Mouse (Mus musculus): Measurements from ENCODE around the gene Gm10778. TPM values are rescaled to one million over a fixed set of nuclear protein-coding genes. Genes with fewer than 3 reads are reported as not detected.
A peak's percentile ranks its signal among the peaks of the same experiment; 100 is the strongest.
"Not testable (repeated sequence)": the region's sequence is repeated elsewhere in the genome, so short reads cannot be mapped to it uniquely, and the experiment has no call there.

Gm10778 gene
- polyA plus RNA-seq, 1 experiment from 2014 or later, result 4.8 TPM

DNA sequence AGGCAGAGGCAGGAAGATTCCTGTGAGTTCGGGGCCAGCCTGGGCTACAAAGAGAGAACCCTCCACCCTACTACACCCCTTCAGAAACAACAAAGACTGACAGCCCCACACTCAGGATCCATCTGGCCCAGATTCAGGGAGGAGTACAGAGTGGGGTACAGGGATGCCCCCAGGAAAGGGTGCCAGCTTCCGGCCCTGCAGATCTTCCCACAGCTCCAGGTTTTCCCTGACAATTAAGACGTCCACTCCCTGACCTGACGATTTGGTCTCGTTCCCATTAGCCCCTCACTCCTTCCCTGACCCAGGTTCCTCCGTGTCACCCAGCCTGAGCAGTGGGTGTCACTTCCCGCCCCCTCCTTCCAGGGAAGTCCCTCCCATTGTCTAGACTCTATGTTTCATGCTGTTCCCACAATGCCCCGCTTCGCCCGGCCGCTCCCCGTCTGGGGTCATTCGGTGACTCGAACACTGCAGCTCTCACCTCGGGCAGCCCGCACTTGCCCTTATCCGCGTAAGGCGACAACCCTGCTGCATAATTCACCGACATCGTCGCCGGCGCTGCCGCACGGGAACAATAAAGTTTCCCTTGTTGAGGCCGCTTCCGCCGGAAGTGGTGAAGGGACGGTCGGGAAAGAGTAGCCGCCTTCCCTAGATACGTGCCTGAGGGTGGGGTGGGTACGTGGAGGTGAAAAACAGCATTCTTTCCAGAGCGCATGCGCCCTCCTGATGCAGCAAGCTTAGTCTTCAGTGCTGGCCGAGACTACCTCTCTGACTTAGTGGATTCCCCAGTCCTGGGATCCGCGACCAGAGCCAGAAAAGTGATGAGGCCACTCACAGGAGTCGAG, 21.6 kb upstream of the Gm10778 start, which contains the start of gene Sirt6:
Sirt6 (minus strand) TSS at position 804 of the 842 bp plus-strand sequence.
- Histone ChIP-seq H3K9me3 (ENCODE audit: control insufficient read depth, low read length) (no peaks in the 10 kb centered on the region), H3K4me2 (ENCODE audit: low read depth, low read length) (peak within 1 kb of the TSS; percentile 86), H3K27me3 (ENCODE audit: control insufficient read depth, insufficient read depth, low read depth, low read length) (no peaks in the 10 kb centered on the region), H3K36me3 (ENCODE audit: control insufficient read depth, insufficient read depth, low read length) (peaks cover 19% of the 10 kb centered on the region), H3K4me3 (ENCODE audit: low read length) (peak within 1 kb of the TSS; percentile 76), H3K4me1 (replicated peaks; ENCODE audit: control insufficient read depth, insufficient read depth, low read length) (peaks cover 14% of the 10 kb centered on the region), H3K27ac (ENCODE audit: low read length) (peak within 1 kb of the TSS; percentile 88), H3K9ac (ENCODE audit: low read length) (peak within 1 kb of the TSS; percentile 84)
- WGBS, result 4% methylated on average over 40 of the region's 40 CpGs
- ATAC-seq (ENCODE audit: low read depth), result peak; percentile 94

DNA sequence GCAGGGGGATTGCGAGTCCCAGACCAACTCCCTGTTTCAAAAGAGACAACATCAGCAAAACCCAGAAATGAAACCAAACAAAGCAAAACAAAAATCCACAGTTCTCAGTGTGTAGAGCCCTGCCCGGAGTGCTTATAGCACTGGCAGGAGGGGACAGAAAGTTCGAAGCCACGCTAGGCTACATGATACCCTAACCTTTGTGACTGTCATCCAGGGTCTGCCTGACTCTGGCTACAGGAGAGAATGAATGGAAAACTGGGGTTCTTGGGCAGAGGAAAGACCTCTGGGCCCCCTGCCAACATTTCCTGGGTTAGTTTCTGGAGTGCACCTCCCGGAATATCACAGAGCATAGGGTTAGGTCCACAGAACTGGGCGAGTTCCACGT, 21.0 kb upstream of the Gm10778 start:
- 40% methylated on average over 7 of the region's 7 CpGs for WGBS

DNA sequence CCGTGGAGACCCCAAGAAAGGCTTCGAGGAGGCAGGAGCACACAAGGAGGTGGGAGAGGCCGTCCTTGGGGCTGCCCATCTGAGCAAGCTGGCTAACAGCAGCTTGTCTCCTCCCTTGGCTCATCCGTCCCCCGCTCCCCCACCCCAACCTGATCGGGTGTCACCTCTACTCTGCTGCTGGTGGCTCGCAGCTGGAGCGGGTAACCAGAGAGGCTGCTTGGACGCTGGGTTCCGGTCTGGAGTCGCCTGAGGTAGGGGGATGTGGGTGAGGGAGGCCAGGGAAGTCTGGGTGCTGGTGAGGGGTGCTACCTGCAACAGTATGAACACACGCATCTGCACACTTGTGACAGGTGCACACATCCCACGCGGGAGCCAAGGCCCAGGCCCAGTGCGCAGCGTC, 20.5 kb upstream of the Gm10778 start, which contains the start of gene Ankrd24:
Ankrd24 (plus strand) TSS at position 151 of the 400 bp plus-strand sequence.
- 72% methylated on average over 16 of the region's 16 CpGs for WGBS
- peaks cover 13% of the 10 kb centered on the region; the same call in 1 of the 2 replicates for H3K36me3 ChIP-seq (ENCODE audit: control insufficient read depth, insufficient read depth, low read length)
- H3K27me3 ChIP-seq (ENCODE audit: control insufficient read depth, insufficient read depth, low read depth, low read length), result no peaks in the 10 kb centered on the region
- ATAC-seq (ENCODE audit: low read depth), result no peak
- H3K4me3 ChIP-seq (ENCODE audit: low read length), result peak within 1 kb of the TSS; percentile 76
- peak within 1 kb of the TSS; percentile 86 for H3K4me2 ChIP-seq (ENCODE audit: low read depth, low read length)
- H3K9ac ChIP-seq (ENCODE audit: low read length), result peak within 1 kb of the TSS; percentile 84
- peak within 1 kb of the TSS; percentile 88 for H3K27ac ChIP-seq (ENCODE audit: low read length)
- peaks cover 14% of the 10 kb centered on the region for H3K4me1 ChIP-seq (replicated peaks; ENCODE audit: control insufficient read depth, insufficient read depth, low read length)
- H3K9me3 ChIP-seq (ENCODE audit: control insufficient read depth, low read length), result no peaks in the 10 kb centered on the region

More for the DNA sequence above, 21.0 kb upstream of the Gm10778 start:
- Histone ChIP-seq H3K27ac (ENCODE audit: low read length) (peak overlapping the region; percentile 88), H3K36me3 (ENCODE audit: control insufficient read depth, insufficient read depth, low read length) (peaks cover 13% of the 10 kb centered on the region; the same call in 1 of the 2 replicates), H3K9me3 (ENCODE audit: control insufficient read depth, low read length) (no peaks in the 10 kb centered on the region), H3K4me1 (replicated peaks; ENCODE audit: control insufficient read depth, insufficient read depth, low read length) (peaks cover 14% of the 10 kb centered on the region), H3K27me3 (ENCODE audit: control insufficient read depth, insufficient read depth, low read depth, low read length) (no peaks in the 10 kb centered on the region), H3K4me3 (ENCODE audit: low read length) (peak overlapping the region; percentile 76), H3K4me2 (ENCODE audit: low read depth, low read length) (peak overlapping the region; percentile 86), H3K9ac (ENCODE audit: low read length) (peak overlapping the region; percentile 84)
- peak; percentile 26 for ATAC-seq (ENCODE audit: low read depth)

DNA sequence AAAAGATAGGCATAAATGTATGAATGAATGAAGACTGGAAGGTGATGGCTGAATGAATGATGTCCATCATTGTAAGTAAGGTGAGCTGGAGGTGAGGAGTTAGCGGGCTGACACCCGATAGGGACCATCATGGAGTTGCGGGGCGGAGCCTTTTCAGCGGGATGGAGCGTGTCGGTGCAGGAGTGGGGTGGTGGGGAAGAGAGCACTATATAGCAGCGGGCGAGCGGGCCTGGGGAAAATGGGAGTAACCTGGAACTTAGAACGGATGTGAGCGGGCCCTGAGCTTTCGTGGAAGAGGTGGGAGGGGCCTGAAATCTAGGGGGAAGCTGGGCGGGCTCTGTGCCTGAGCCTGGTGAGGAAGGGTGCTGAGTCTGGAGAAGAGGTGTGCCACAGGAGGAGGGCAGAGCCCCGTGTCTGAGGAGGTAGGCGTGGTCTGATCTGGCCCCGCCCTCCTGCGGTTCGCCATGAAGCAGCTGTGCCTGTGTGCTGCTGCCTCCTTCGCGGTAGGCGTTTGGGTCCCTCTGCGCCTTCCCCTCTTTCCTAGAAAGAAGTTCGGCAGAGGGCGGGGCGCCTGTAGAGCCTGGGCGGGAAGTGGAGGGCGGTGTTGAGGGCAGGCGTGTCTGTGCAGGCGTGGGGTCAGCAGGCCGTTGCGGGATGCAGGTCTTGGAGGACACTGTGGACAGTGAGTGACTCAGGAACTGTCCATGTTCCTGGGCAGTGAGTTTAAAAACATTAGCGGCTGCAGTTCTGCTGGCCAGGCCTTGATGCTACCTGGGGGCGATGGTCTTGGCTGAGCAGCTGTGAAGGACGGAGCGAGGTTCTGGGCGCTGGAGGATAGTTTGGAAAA, 15.4 kb upstream of the Gm10778 start:
- H3K27ac ChIP-seq (ENCODE audit: low read length), result peak overlapping the region; percentile 57
- H3K4me3 ChIP-seq (ENCODE audit: low read length), result peak overlapping the region; percentile 59
- peak; percentile 96 for ATAC-seq (ENCODE audit: low read depth)
- H3K36me3 ChIP-seq (ENCODE audit: control insufficient read depth, insufficient read depth, low read length), result no peaks in the 10 kb centered on the region
- 3% methylated on average over 36 of the region's 37 CpGs for WGBS
- no peaks in the 10 kb centered on the region for H3K9me3 ChIP-seq (ENCODE audit: control insufficient read depth, low read length)
- peak overlapping the region; percentile 72 for H3K9ac ChIP-seq (ENCODE audit: low read length)
- peaks cover 4% of the 10 kb centered on the region for H3K4me1 ChIP-seq (replicated peaks; ENCODE audit: control insufficient read depth, insufficient read depth, low read length)
- peak overlapping the region; percentile 83 for H3K4me2 ChIP-seq (ENCODE audit: low read depth, low read length)
- no peaks in the 10 kb centered on the region for H3K27me3 ChIP-seq (ENCODE audit: control insufficient read depth, insufficient read depth, low read depth, low read length)

DNA sequence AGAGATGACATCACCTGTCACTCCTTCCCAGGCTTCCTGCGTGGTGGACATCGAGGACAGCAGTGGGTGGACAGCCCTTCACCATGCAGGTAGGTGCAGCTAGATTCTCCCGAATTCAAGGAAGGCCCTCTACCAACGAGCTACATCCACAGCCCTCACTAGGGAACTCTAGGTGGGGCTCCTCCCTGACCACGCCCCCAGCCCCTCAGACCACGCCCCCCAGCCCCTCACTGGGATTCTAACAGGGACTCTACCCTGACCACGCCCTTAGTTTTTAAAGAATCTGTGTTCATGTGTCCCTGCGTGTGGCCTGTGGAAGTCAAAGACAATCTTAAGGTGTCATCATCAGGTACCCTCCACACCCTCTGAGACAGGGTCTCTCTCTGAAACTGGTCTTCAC, 12.5 kb upstream of the Gm10778 start:
- H3K36me3 ChIP-seq (ENCODE audit: control insufficient read depth, insufficient read depth, low read length), result no peaks in the 10 kb centered on the region
- H3K4me2 ChIP-seq (ENCODE audit: low read depth, low read length), result no peak overlapping the region
- no peaks in the 10 kb centered on the region for H3K9me3 ChIP-seq (ENCODE audit: control insufficient read depth, low read length)
- ATAC-seq (ENCODE audit: low read depth), result no peak
- WGBS, result 16% methylated on average over 8 of the region's 8 CpGs
- H3K4me3 ChIP-seq (ENCODE audit: low read length), result no peak overlapping the region
- H3K27me3 ChIP-seq (ENCODE audit: control insufficient read depth, insufficient read depth, low read depth, low read length), result no peaks in the 10 kb centered on the region
- peaks cover 4% of the 10 kb centered on the region for H3K4me1 ChIP-seq (replicated peaks; ENCODE audit: control insufficient read depth, insufficient read depth, low read length)
- H3K27ac ChIP-seq (ENCODE audit: low read length), result no peak overlapping the region
- H3K9ac ChIP-seq (ENCODE audit: low read length), result no peak overlapping the region

DNA sequence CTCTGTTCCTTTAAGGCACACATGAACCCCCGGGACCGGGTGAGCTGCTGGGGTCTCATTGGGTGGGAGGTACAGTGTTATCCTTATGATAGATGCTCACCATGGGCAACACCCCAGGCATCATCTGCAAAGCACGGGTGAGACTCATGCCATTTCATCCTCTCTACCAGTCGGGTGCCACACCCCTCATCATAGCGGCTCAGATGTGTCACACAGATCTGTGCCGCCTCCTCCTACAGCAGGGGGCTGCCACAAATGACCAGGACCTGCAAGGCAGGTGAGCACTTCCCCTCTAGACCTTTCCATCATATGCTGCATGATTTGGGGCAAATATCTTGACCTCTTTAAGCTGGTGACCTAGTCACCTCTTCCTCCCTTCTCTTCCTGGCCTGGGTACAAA, 10.8 kb upstream of the Gm10778 start:
- Histone ChIP-seq H3K27ac (ENCODE audit: low read length) (no peak overlapping the region), H3K36me3 (ENCODE audit: control insufficient read depth, insufficient read depth, low read length) (no peaks in the 10 kb centered on the region), H3K9ac (ENCODE audit: low read length) (no peak overlapping the region), H3K27me3 (ENCODE audit: control insufficient read depth, insufficient read depth, low read depth, low read length) (no peaks in the 10 kb centered on the region), H3K4me3 (ENCODE audit: low read length) (no peak overlapping the region), H3K4me1 (replicated peaks; ENCODE audit: control insufficient read depth, insufficient read depth, low read length) (peaks cover 12% of the 10 kb centered on the region), H3K4me2 (ENCODE audit: low read depth, low read length) (no peak overlapping the region), H3K9me3 (ENCODE audit: control insufficient read depth, low read length) (no peaks in the 10 kb centered on the region)
- 61% methylated on average over 6 of the region's 6 CpGs for WGBS
- no peak for ATAC-seq (ENCODE audit: low read depth)

DNA sequence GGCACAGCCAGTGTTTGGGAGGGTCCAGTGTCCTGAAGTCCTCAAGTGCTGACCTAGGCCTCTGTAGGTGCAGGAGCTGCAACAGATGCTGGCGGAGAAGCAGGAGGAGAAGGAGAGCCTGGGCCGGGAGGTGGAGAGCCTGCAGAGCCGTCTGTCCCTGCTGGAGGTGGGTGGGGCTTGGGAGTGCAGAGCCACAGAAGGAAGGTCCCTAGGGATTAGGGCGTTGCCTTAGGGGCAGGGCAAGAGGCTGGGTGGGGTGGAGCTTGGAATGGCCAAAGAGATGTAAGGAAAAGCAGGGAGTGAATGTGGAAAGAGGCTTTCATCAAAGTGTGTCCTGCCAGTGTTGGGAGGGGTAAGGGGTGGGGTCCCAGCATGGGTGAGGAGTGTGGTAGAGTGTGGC, 8.0 kb upstream of the Gm10778 start:
- not testable (repeated sequence) for ATAC-seq (ENCODE audit: low read depth)
- WGBS, result 27% methylated on average over 4 of the region's 4 CpGs

DNA sequence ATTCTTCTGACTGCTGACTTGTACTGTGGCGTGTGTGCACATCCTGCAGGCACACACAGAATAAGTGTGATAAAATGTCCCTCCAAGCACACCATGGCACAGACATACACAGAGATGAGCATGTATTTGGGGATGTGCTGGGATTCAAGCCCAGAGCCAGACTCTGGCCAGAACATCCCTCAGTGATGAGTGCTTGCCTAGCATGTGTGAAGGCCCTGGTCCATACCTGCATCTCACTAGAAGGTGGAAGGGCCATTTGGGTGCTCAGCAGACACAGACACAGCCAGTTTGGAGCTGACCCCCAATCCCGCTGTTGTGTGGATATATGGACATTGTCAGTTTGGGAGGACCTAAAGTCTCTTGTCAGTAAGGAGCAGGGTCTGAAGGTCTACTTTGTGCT, 7.3 kb upstream of the Gm10778 start:
- Histone ChIP-seq H3K4me1 (replicated peaks; ENCODE audit: control insufficient read depth, insufficient read depth, low read length) (peaks cover 12% of the 10 kb centered on the region), H3K9ac (ENCODE audit: low read length) (no peak overlapping the region), H3K27me3 (ENCODE audit: control insufficient read depth, insufficient read depth, low read depth, low read length) (no peaks in the 10 kb centered on the region), H3K4me2 (ENCODE audit: low read depth, low read length) (no peak overlapping the region), H3K36me3 (ENCODE audit: control insufficient read depth, insufficient read depth, low read length) (no peaks in the 10 kb centered on the region), H3K4me3 (ENCODE audit: low read length) (no peak overlapping the region), H3K27ac (ENCODE audit: low read length) (no peak overlapping the region), H3K9me3 (ENCODE audit: control insufficient read depth, low read length) (no peaks in the 10 kb centered on the region)
- WGBS, result 88% methylated on average over 2 of the region's 2 CpGs
- no peak for ATAC-seq (ENCODE audit: low read depth)

More for the DNA sequence above, 8.0 kb upstream of the Gm10778 start:
- not testable (repeated sequence) for H3K4me2 ChIP-seq (ENCODE audit: low read depth, low read length); H3K36me3 ChIP-seq (ENCODE audit: control insufficient read depth, insufficient read depth, low read length); H3K9ac ChIP-seq (ENCODE audit: low read length); H3K9me3 ChIP-seq (ENCODE audit: control insufficient read depth, low read length); H3K27me3 ChIP-seq (ENCODE audit: control insufficient read depth, insufficient read depth, low read depth, low read length); H3K4me3 ChIP-seq (ENCODE audit: low read length); H3K27ac ChIP-seq (ENCODE audit: low read length)
- H3K4me1 ChIP-seq (replicated peaks; ENCODE audit: control insufficient read depth, insufficient read depth, low read length), result peaks cover 12% of the 10 kb centered on the region

Measured in lung, embryonic 16.5 days (tissue).